26 mouse cellular contexts compared by ENCODE assay signal in genomic region chr14:101559446-101559845, GRCm38 (mm10). TPM values are rescaled to one million over a fixed set of nuclear protein-coding genes. Genes with fewer than 3 reads are reported as not detected.
A peak's percentile ranks its signal among the peaks of the same experiment; 100 is the strongest.
DNase-seq lines count a peak whose midpoint lies in the region; ATAC-seq lines count a peak whose summit lies in the region.
"Had no signal": no experiment of that assay in that cellular context is flagged by ENCODE, and none has a peak within 500 bp of the region (broad histone marks: within the 10 kb centered on the region; RNA-seq: fewer than 3 reads in every experiment).

No protein-coding gene starts in this region.

- no peak for DNase-seq in heart, embryonic 10.5 days (ENCODE audit: low spot score)
- peak; percentile 1 for DNase-seq in splenic B cell, adult 2 months (ENCODE audit: low read depth, low spot score)
- no peak for DNase-seq in right cerebral cortex, postnatal 10 days (ENCODE audit: low spot score in 2 of 2)
- DNase-seq in left cerebral cortex, postnatal 4 days = no peak
- DNase-seq in urinary bladder, postnatal 36 days (ENCODE audit: low spot score in 2 of 2) = no peak
- DNase-seq: adrenal gland, postnatal 14 days; cerebellum, adult 11-12 months; cerebellum, adult 9-11 months; cerebellum, postnatal 36 days; embryo, embryonic 11 days; gastrocnemius, adult 2 months; gastrocnemius, postnatal 36 days; heart, adult 2 months; heart, postnatal 10 days; heart, postnatal 4 days had no signal

- H3K36me3 ChIP-seq in heart, embryonic 10.5 days = no peaks in the 10 kb centered on the region
- H3K36me3 ChIP-seq in heart, embryonic 12.5 days = no peaks in the 10 kb centered on the region
- H3K36me3 ChIP-seq in splenic B cell, adult 2 months (ENCODE audit: control insufficient read depth, insufficient read depth, low read length, poor library complexity, severe bottlenecking) = no peaks in the 10 kb centered on the region
- H3K36me3 ChIP-seq: embryonic facial prominence, embryonic 15.5 days; forebrain, embryonic 10.5 days; G1E; hindbrain, embryonic 13.5 days; intestine, embryonic 15.5 days had no signal

- no peaks in the 10 kb centered on the region for H3K27me3 ChIP-seq in heart, embryonic 10.5 days (ENCODE audit: insufficient read depth, poor library complexity, severe bottlenecking)
- H3K27me3 ChIP-seq in heart, embryonic 12.5 days (replicated peaks) = no peaks in the 10 kb centered on the region
- H3K27me3 ChIP-seq in splenic B cell, adult 2 months (ENCODE audit: control insufficient read depth, insufficient read depth, low read length, poor library complexity, severe bottlenecking) = no peaks in the 10 kb centered on the region
- H3K27me3 ChIP-seq: embryonic facial prominence, embryonic 15.5 days; hindbrain, embryonic 13.5 days; intestine, embryonic 15.5 days had no signal

- 75% methylated on average over 3 of the region's 3 CpGs for WGBS in heart, embryonic 10.5 days
- WGBS in heart, embryonic 12.5 days = 71% methylated on average over 3 of the region's 3 CpGs

- no peak for ATAC-seq in heart, embryonic 12.5 days (ENCODE audit: insufficient number of reproducible peaks, low FRiP score)
- ATAC-seq in activated CD4-positive, CD25-positive, alpha-beta regulatory T cell, adult 4 months = peak; percentile 32
- peak; percentile 50 to 74 for ATAC-seq in hematopoietic stem cell, adult 5-6 weeks (replicated peaks in 1 of 2; ENCODE audit: insufficient read depth in 1 of 2, low FRiP score in 2 of 2, low TSS enrichment in 1 of 2, low read depth in 1 of 2, poor library complexity in 2 of 2, severe bottlenecking in 2 of 2)
- ATAC-seq: forebrain, embryonic 14.5 days; hindbrain, postnatal 0 days; intestine, embryonic 15.5 days had no signal

- H3K9me3 ChIP-seq in heart, embryonic 10.5 days = no peaks in the 10 kb centered on the region
- H3K9me3 ChIP-seq in heart, embryonic 12.5 days (replicated peaks) = no peaks in the 10 kb centered on the region
- H3K9me3 ChIP-seq: embryonic facial prominence, embryonic 15.5 days; forebrain, embryonic 10.5 days; hindbrain, embryonic 13.5 days; intestine, embryonic 15.5 days had no signal

- intact Hi-C loops in left cerebral cortex, postnatal 4 days (cut with DNase I) = no loop called here

- peaks cover 27% of the 10 kb centered on the region for H3K4me1 ChIP-seq in heart, embryonic 10.5 days
- peaks cover 44% of the 10 kb centered on the region for H3K4me1 ChIP-seq in heart, embryonic 12.5 days (replicated peaks)
- H3K4me1 ChIP-seq: embryonic facial prominence, embryonic 15.5 days; intestine, embryonic 15.5 days had no signal

- no peak overlapping the region for H3K9ac ChIP-seq in heart, embryonic 12.5 days
- H3K9ac ChIP-seq: embryonic facial prominence, embryonic 15.5 days; hindbrain, embryonic 13.5 days; intestine, embryonic 15.5 days had no signal

- H3K4me3 ChIP-seq in heart, embryonic 10.5 days = no peak overlapping the region
- H3K4me3 ChIP-seq in heart, embryonic 12.5 days = no peak overlapping the region
- H3K4me3 ChIP-seq: embryonic facial prominence, embryonic 15.5 days; erythroblast, embryonic 14.5 days; forebrain, embryonic 10.5 days; gastrocnemius, adult 2 months; heart, adult 2 months; hindbrain, embryonic 13.5 days; intestine, embryonic 15.5 days had no signal

- 0 out of 2 replicates have a peak overlapping the region, but pooled peaks have one; percentile 16 for H3K27ac ChIP-seq in heart, embryonic 10.5 days
- no peak overlapping the region for H3K27ac ChIP-seq in heart, embryonic 12.5 days (ENCODE audit: poor library complexity, severe bottlenecking)
- H3K27ac ChIP-seq: embryonic facial prominence, embryonic 15.5 days; forebrain, embryonic 10.5 days; gastrocnemius, adult 2 months; heart, adult 2 months; hindbrain, embryonic 13.5 days; hindbrain, postnatal 0 days; intestine, embryonic 15.5 days had no signal

- no peak overlapping the region for H3K4me2 ChIP-seq in heart, embryonic 12.5 days
- H3K4me2 ChIP-seq: embryonic facial prominence, embryonic 15.5 days; hindbrain, embryonic 13.5 days; intestine, embryonic 15.5 days had no signal

RNA-seq across cellular contexts. Expression of gene Tbc1d4, which starts 49.5 kb away (rescaled TPM):
- polyA plus RNA-seq in heart, embryonic 10.5 days (2016; fragmentation: Nextera tagmentation; extraction: Ambion mirVana) = 13.7 and 20.4 TPM in 2 replicates
- polyA plus RNA-seq in heart, embryonic 12.5 days (2016; fragmentation: Nextera tagmentation; extraction: Ambion mirVana) = 28.8 and 29.3 TPM in 2 replicates
- 100 to 1,000 TPM; 118 to 135 TPM for polyA plus RNA-seq in activated CD4-positive, CD25-positive, alpha-beta regulatory T cell, adult 4 months (2017; shearing (Covaris generic))
- 23.2 and 24.1 TPM in 2 replicates for total RNA-seq in hematopoietic stem cell, adult 5-6 weeks (2017)
- total RNA-seq in left cerebral cortex, postnatal 4 days (2021) = 1 to 10 TPM; 7.3 to 8.5 TPM
- polyA plus RNA-seq: G1E had no signal
